Mouse (Mus musculus): Measurements from ENCODE around the gene Add2. TPM values are rescaled to one million over a fixed set of nuclear protein-coding genes. Genes with fewer than 3 reads are reported as not detected.

Gene Add2
- total RNA-seq, 2 experiments from 2014 or later = 197 to 202 TPM

DNA sequence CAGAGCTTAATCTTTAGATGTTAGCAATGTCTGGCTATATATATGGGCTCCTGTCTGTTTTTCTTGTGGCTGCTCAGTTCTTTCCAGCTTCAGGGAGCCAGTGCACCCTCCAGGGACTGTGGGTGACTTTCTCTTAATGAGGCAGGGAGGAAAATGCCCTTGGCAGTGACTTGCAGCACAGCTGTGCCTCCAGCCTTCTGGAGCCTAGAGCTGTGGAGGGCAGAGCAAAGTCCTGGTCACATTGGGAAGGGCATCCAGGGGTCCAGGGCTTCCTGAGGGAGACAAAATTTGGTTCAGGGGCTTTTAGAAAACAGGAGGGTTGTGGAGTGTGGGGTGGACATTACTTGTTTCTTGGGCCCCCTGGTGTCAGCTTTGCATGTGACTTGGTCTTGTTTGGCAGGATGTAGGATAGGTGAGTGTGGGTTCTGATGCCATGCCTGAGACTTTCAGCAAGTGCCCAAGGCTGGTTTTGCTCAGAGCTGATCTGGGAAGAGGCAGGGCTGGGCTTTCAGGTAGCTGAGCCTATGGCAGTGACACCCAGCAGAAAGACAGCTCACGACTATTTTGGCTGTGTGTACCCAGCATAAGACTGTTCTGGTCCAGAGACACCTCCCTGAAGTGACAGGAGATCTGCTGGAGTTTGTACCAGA is 50.0 kb downstream of the Add2 start:
- DNase-seq (ENCODE audit: low spot score in 2 of 2) = no peak

DNA sequence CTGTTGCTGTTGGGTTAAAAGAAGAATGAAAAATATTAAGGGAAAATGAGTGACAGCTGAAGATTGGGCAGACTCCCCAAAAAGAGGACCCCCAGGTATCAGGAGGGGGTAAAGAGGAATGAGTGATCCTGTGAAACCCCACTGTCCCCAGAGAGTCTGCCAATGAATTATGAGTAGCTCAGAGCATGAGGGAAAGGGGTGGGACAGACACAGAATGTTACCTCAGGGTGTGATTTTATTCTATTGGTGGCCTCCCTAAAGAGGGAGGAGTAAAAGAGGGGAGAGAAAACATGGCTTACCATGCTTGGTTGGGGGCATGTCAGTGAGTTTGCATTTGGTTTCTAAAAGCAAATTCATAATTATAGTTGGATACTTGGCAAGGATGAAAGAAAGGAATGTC is 50.8 kb downstream of the Add2 start:
- no peak for DNase-seq (ENCODE audit: low spot score in 2 of 2)

DNA sequence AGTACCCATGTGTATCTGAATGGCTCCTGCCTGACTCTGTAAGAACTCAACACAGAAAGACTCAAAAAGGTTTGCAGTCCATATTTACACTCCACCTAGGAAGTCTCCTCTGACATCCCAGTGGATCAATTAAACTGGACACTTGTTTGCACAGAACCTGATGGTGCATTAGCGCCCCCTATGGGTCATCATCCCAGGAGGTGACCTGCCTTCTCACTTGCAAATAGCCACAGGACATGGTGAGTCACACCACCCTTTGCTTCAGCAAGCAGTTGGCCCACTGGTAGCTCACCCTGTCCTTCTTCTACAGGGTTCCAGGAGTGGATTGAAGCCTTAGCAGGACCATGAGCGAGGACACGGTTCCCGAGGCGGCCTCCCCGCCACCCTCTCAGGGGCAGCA is 57.0 kb downstream of the Add2 start:
- peak; percentile 65 to 75 for DNase-seq (ENCODE audit: low spot score in 2 of 2)

DNA sequence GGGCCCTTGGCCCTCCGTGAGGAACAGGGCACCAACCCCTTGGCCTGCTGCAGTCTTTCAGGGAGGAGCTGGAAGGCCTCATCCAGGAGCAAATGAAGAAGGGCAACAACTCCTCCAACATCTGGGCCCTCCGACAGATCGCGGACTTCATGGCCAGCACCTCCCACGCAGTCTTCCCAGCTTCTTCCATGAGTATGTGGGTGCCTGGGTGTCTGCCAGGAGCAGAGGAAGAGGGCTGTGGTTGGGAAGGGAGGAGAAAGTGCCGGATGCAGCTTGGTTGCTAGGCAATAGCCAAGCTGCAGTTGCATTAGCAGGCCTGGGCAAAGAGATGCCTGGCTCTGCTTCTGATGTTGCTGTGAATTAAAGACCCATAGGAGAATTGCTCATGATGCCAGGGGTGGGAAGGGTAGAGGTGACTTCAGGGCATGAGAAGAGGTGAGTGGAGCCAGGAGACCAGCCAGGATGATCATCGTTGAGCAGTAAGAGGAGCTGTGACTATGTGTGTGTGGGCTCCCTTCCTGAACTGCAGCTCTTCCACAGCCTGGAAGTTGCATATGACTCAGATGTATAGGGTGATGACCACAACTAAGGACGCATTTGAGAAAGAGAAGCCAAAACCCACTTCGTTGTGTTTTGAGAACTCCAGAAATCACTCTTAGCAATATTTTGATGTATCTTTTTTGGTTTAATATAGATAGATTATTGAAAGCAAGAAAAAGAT is 58.5 kb downstream of the Add2 start:
- peak; percentile 75 to 77 for DNase-seq (ENCODE audit: low spot score in 2 of 2)

DNA sequence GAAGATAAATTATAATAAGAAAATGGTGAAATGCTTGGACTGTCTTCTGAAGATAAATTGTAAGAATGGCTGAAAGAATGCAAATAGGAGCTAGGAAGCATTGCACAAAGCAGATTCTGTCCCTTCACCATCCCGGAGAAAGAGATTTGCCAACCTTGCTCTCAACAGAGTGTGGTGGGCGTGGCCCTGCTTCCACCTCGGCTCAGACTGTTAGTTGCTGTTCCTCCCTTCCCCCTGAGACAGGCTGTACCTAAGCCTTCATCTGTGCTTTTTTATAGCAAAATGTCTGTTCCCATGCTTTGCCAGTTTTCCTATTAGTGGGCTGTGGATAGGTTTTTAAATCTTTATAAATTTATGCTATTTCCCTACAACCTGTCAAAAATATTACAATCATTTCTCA is 59.3 kb downstream of the Add2 start:
- DNase-seq (ENCODE audit: low spot score in 2 of 2) = peak in 1 of 2 experiments; percentile 53

DNA sequence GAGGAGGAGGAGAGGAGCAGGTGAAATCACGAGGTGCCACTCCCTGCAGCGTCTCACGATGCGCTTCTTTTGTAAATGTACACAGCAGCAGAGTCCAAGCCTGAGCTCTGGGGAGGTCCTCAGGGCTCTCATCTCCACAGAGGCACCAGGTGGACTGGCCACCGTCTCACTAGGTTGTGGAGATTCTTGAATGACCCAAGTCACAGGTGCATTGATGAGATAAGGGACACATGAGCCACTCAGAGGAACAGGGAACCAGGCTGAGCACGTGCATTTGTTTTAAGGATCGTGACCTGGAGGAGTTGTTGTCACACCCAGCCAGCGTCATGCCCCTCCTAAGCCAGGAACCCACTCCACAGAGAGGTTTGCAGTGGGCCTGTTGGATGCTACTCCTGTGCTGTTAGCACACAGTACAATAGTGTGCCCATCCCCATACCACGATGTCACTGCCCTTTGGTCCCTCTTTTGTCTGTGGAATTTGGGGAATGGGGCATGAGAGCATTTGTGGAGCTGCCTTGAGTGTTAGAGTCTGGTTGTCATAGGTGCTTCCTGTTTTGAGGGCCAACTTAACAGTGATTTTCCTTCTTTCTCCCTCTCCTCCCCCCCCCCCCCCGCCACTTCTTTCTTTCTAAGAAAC is 65.8 kb downstream of the Add2 start:
- no peak for DNase-seq (ENCODE audit: low spot score in 2 of 2)

DNA sequence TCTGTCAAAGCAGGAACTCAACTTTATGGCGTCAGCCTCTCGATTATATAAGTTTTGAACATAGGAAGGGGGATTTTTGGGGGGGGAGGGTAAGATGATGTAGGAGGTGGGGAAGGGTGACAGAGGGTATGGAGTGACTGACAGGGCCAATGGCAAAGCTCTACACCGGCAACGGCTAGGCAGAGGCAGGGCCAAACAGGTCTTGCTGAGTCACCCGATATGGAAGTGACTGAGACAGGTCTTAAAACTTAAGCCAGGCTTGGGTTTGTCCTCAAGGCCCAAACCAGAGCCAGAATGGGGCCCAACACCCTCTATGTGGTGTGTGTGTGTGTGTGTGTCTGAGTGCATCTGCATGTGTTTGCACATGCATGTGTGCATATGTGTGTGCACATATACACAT is 67.0 kb downstream of the Add2 start:
- no peak for DNase-seq (ENCODE audit: low spot score in 2 of 2)

DNA sequence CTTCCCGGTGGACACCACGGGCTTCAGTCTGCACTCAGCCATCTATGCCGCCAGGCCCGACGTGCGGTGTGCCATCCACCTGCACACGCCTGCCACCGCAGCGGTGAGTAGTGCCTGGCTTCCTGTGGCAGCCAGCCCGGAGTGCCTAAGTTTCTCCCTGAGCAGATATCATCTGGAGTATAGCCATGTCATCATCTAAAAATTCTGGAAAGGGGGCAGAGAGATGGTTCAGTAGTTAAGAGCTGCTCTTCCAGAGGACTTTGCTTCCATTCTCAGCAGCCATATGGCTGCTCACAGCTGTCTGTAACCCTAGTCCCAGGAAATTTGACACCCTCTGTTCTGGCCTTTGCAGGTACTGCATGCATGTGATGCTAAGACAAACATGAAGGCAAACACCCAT is 68.3 kb downstream of the Add2 start:
- DNase-seq (ENCODE audit: low spot score in 2 of 2) = no peak

DNA sequence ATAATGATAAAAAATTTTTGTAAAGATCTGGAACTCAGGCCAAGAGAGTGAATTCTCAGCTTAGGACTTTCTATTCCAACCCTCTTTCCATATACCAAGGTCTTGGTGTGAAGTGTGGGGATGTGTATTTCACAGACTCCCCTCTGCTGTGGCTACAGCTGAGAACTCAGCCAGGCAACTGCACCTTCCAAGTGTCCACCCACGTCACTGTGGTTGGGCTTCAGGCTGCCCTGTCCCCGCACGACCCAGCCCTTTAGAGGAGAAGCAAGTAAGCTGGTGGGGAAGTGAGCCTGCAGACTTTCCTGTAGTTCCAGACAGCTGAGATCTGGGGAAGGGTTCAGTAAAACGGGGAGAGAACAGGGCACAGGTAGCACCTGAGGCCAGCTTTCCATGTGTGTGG is 68.7 kb downstream of the Add2 start:
- no peak for DNase-seq (ENCODE audit: low spot score in 2 of 2)

DNA sequence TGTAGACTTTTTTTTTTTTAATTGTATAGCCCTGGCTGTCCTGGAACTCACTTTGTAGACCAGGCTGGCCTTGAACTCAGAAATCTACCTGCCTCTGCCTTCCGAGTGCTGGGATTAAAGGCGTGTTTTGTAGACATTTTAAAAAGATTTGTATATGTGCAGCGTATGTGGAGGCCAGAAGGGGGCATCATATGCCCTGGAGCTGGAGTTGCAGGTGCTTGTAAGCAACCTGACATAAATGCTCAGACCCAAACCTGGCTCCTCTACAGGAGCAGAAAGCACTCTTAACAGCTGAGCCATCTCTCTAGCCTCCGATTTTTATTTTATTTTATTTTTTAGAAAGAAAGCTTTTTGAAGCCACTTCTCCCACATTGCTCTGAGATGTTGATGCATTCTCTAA is 70.5 kb downstream of the Add2 start:
- DNase-seq (ENCODE audit: low spot score in 2 of 2) = no peak

DNA sequence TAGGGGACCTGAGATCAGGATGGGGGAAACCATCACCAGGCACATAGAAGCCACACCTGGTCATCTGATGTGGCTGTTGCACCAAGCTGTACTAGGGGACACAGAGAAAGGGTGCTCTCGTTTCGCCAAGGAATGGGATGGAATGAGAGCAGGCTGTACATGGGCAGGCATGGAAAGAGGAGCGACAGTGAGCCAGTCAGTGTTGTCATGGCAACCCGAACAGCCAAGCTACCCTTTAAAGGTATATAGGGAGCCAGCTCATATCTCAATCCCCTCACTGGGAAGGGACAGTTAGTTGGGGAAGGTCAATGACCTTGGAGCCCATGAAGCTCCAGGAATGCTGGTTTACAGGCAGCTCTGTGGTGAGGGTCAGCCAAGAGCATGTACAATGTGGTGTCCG is 73.0 kb downstream of the Add2 start:
- no peak for DNase-seq (ENCODE audit: low spot score in 2 of 2)

DNA sequence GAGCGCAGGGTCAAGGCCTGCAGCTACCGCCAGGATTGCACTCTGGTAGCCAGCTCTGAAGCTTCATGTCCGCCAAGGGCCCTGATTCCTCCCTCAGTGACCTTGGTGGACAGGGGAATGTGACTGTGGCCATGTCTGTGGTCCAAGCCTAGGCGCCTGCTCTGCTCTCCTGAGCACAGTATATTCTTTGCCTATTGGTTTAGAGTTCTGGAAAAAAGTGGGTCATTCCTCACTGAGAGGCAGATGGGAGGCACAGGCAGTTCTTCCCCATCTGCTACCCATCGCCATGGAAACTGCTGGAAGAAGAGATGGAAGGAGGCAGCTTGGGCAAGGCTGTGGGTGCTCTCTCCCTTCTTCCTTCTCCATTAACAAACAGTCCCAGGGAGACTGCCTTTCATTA is 74.4 kb downstream of the Add2 start:
- peak; percentile 50 to 63 for DNase-seq (ENCODE audit: low spot score in 2 of 2)

DNA sequence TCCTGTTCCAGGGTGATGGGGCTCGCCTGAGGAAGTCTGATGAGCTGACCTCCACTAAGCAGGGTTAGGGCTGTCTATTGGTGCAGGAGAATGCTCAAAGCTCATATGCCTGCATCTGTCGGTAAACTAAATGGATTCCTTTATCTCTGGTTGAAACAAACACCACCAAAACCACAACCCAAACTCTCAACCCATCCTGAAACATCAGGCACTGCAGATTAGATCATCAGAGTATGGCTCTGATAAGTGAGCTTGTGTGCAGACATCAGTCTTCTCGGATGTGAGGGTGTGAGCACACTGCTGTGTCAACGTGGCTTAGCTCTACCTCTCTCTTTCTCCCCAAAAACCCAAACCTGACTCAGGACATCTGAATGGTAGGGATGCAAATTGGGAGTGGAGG is 75.1 kb downstream of the Add2 start:
- DNase-seq (ENCODE audit: low spot score in 2 of 2) = no peak

DNA sequence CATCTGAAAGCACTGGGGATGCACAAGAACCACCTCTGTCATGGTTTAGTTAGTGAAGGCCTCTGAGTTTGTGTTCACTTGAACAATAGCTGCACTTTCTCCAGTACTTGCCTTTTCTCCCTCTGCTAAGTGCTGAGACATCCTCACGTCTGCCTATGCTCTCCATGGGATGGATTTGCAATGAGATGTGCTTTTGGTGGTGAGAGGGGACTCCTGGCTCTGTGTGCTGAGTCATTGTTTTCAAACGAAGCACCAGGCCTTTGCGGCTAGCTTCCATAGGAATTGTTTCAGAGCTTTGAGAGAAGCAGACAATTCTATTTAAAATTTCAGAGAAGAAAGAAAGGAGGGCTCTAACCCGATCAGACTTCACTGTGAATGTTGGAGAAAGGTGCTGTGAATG is 76.2 kb downstream of the Add2 start:
- no peak for DNase-seq (ENCODE audit: low spot score in 2 of 2)

DNA sequence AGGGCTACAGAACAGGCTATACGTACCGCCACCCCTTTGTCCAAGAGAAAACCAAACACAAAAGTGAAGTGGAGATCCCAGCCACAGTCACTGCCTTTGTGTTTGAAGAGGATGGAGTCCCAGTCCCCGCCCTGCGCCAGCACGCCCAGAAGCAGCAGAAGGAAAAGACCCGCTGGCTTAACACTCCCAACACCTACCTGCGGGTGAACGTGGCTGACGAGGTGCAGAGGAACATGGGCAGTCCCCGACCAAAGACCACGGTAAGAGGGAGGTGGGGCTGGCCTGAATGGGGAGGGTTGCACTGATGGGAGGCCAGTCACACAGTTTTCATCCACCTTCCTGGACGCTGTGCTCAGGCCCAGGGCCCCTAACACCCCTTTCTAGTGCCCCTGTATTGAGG is 77.6 kb downstream of the Add2 start:
- no peak for DNase-seq (ENCODE audit: low spot score in 2 of 2)

DNA sequence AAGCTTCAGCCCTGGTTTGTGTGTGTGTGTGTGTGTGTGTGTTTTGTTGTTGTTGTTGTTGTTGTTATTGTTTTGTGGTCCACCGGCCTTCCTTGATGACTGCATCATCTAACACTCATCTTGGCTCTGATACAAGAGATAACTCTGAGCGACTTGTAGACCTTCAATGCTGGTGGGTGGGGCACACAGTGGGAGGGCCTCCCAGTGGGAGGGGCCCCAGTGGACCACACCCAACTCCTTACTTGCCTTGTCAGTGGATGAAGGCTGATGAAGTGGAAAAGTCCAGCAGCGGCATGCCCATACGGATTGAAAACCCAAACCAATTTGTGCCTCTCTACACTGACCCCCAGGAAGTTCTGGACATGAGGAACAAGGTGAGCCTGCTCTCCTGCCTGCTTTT is 78.6 kb downstream of the Add2 start:
- no peak for DNase-seq (ENCODE audit: low spot score in 2 of 2)

DNA sequence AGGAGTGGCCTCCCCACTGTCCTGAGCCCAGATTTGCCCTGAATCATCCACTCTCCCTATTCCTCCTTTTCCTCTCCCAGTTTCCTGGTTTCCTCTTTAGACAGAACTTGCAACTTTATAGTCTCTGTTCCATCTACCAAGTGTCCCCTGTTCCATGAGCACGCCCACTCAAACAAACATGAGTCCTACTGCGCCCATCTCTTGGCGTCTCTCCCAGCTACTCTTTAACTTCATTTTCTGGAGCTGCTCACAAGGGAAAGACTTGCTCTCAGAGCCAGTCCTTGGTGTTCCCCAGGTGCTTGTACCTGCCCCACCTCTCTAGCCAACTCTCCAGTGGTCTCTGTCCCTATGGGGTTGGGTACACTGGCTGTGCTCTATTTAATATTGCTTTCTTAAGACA is 87.4 kb downstream of the Add2 start:
- DNase-seq (ENCODE audit: low spot score in 2 of 2) = no peak

DNA sequence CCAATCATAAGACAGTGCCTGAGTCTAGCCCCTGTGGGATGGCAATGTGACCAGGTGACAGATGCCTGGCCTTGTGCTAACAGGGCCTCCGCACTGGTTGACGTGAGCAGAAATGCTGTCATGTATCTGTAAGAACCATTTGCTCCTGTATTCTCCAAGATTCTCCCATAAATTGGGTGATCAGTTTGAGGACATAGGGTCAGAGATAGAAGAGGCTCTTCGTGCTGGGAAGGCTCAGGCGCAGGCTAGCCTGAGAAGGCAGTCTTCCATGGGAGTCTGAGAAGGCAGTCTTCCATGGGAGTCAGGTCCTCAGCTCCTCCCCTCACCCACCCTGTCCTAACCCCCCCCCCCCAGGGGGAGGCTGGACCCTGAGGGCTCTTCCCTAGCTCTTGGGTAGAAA is 94.6 kb downstream of the Add2 start:
- DNase-seq (ENCODE audit: low spot score in 2 of 2) = no peak

DNA sequence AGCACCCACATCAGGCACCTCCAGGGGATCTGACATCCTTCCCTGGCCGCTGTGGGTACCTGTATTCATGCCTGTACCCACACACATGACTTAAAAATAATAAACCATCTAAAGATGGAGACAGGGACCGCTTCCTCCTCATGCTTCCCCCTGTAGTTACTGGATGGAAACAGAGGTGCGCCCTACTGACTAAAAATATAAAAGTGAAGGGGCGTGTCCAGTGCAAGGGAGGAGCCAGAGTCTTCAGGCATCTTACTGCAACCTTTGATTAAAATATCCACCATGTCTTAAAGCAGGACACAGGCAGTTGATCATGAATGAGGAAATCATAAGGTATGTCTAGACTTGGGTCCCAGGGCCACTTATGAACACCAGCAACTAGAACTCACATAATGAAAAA is 97.3 kb downstream of the Add2 start:
- no peak for DNase-seq (ENCODE audit: low spot score in 2 of 2)

DNA sequence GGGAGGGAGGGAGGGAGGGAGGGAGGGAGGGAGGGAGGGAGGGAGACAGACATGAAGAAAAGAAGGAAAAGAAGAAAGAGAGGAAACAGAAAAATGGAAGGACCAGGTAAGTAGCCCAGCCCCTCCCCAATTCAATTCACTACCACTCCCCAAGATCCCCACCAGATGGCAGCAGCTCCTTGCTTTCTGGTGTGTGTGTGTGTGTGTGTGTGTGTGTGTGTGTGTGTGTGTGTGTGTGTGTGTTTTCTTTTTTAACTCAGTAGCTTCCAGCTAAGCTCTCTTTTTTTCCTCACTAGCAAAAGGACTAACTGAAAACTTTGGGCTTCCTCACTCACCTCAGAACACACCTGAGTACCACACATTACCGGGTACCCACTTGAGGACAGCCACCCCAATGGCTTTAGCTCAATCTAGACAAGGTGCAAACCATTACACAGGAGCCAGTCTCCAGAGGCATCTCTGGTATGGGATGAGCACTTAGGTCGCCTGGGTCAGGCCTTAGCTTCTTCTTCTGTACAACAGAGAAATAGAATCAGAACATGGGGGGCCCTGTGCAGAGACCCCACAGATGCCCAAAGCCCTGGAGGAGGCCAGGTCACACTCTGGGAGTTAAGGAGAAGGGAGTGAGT is 98.6 kb downstream of the Add2 start:
- DNase-seq (ENCODE audit: low spot score in 2 of 2) = peak; percentile 70 to 78

DNA sequence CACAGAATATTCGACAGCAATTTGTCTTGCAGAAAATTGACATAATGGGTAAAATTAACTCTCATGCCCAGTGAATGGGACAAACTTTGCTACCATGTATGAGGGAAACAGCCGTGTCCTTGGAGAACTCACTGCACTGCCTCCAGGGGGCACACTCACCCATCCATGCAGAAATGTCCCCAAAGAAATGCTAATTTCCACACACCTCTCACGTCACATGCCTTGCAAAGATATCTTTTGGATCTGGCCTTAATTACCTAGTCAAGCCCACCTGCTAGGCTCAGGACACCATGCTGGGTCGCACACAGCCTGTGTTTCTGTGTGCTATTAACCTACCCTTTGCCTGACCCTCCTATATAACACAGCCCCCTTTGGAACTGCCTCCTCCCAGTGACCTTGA is 100.0 kb downstream of the Add2 start:
- peak in 1 of 2 experiments; percentile 48 for DNase-seq (ENCODE audit: low spot score in 2 of 2)

DNA sequence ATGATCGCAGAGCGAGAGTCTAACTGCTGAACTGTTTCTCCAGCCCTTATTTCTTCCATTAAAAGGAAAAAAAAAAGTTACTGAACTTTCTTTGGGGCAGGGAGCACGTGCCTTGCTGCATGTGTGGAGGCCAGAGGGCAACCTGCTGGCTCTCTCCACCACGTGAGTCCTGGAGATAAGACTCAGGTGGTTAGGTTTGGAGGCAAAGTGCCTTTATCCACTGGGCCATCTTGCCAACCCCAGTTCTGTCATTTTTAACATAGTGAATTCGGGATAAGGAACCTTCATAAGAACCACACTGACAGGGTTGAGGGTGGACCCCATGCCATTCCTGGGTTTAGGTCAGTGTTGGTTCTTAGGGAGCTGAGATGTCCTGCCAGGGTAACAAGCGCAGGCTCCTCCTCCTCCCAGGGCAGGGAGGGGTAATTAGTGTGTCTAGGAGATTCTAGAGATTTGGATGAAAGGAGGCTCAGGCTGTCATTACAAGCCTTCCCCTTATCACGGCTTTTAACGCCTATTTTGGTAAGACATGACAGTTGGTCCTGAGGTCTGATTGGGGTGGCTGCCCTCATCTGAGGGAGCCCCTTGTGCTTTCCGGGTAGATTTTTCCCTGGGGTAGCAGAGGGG is 101.5 kb downstream of the Add2 start:
- no peak for DNase-seq (ENCODE audit: low spot score in 2 of 2)

Measured in layer of hippocampus, postnatal 10 days (tissue).